Mouse (Mus musculus): ENCODE measurements at regions not wholly inside any gene's neighbourhood (a gene's known extent, or its start where the extent isn't known, plus 50 kb on each side); places are given as distances from the start of the nearest gene placed in this dataset.

- DNase-seq (ENCODE audit: low spot score) = no peak
These were observed 489.4 kb upstream of the Arpp21 start for GRCm38 (mm10) chr9:112725103-112725502.

GRCm38 (mm10) chr9:112723346-112723745 is 487.6 kb upstream of the Arpp21 start:
- no peak for DNase-seq (ENCODE audit: low spot score)

DNA sequence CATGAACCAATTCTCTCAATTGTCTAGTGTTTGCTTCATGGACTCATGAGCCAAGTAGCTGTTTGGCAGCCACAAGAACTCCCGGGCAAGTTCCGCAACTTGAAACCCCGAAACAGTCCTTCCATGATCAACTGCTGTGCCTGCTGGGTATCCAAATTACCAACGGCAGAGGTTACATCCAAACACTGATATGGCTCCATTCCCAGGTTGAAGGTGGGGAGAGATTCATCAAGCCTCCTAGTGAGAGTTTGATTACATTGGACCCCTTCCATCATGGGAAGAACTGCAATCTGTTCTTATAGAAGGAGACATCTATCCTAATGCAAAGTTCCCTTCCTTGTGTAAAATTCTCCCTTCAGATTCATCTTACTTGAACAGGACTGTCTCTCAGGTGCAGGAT is 486.8 kb upstream of the Arpp21 start:
- no peak for DNase-seq (ENCODE audit: low spot score)

GRCm38 (mm10) chr9:112715197-112715762 is 479.5 kb upstream of the Arpp21 start:
- no peak for DNase-seq (ENCODE audit: low spot score)

DNA sequence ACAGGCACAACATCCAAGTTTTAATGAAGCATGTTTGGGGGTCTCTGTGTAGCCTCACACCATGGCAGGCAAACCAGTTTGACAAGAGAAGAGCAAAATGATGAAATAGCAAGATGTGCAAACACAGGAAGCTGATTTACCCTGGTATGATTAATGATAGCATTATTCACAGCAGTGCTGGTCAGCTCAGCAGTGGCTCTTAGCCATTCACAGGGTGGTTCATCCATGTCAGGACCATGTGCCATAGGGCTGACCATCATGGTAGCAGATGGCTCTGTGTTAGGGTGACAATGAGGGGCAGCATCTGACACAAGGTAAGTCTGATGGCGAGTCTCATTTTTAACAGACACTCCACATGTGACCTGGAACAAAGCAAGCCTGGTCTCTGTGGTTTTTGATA is 443.1 kb upstream of the Arpp21 start:
- DNase-seq (ENCODE audit: low spot score) = no peak

DNA sequence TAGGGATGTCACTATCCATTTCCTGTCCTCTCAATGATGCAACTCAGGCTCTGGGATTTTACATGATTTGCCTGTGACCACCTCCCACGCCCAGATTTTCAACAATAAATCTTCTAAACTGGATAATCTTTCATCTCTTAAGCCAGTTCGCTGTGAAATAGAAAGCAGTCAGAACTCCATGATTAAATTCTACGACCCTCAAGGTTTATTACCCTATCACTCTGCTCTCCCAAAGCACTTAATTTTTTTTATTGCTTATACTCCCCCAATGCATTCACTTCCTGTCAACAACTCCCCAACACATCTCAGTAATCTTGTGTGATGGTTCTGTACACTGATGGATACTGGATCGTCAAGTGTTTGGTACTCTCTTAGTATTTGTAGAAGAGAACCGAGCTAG is 439.5 kb upstream of the Arpp21 start:
- DNase-seq (ENCODE audit: low spot score) = no peak

Measured in ovary, postnatal 10 days (tissue).